Comparison of ENCODE assay signal across 10 mouse cellular contexts in genomic region chr6:129234456-129235360, GRCm38 (mm10). TPM values are rescaled to one million over a fixed set of nuclear protein-coding genes. Genes with fewer than 3 reads are reported as not detected.
DNase-seq lines count a peak whose midpoint lies in the region; ATAC-seq lines count a peak whose summit lies in the region.
"Had no signal": no experiment of that assay in that cellular context is flagged by ENCODE, and none has a peak within 500 bp of the region (broad histone marks: within the 10 kb centered on the region; RNA-seq: fewer than 3 reads in every experiment).

No protein-coding gene starts in this region.

- H3K36me3 ChIP-seq in intestine, embryonic 15.5 days, result no peaks in the 10 kb centered on the region
- no peaks in the 10 kb centered on the region for H3K36me3 ChIP-seq in hindbrain, embryonic 12.5 days
- no peaks in the 10 kb centered on the region for H3K36me3 ChIP-seq in forebrain, embryonic 12.5 days (replicated peaks)
- H3K36me3 ChIP-seq: limb, embryonic 13.5 days had no signal

- no peaks in the 10 kb centered on the region for H3K27me3 ChIP-seq in intestine, embryonic 15.5 days (replicated peaks)
- H3K27me3 ChIP-seq in hindbrain, embryonic 12.5 days, result no peaks in the 10 kb centered on the region
- H3K27me3 ChIP-seq in forebrain, embryonic 12.5 days, result no peaks in the 10 kb centered on the region; the same call in 1 of the 2 replicates
- H3K27me3 ChIP-seq: limb, embryonic 13.5 days had no signal

- peak overlapping the region; percentile 40; the same call in 1 of the 2 replicates for H3K27ac ChIP-seq in intestine, embryonic 15.5 days
- no peak overlapping the region for H3K27ac ChIP-seq in hindbrain, embryonic 12.5 days
- H3K27ac ChIP-seq in forebrain, embryonic 12.5 days, result no peak overlapping the region
- H3K27ac ChIP-seq: limb, embryonic 13.5 days had no signal

- H3K4me3 ChIP-seq in intestine, embryonic 15.5 days (replicated peaks), result no peak overlapping the region
- H3K4me3 ChIP-seq in hindbrain, embryonic 12.5 days, result no peak overlapping the region
- H3K4me3 ChIP-seq in forebrain, embryonic 12.5 days (replicated peaks), result no peak overlapping the region
- H3K4me3 ChIP-seq: limb, embryonic 13.5 days had no signal

- peaks cover 17% of the 10 kb centered on the region; the same call in 1 of the 2 replicates for H3K4me1 ChIP-seq in intestine, embryonic 15.5 days (replicated peaks)
- peaks cover 7% of the 10 kb centered on the region for H3K4me1 ChIP-seq in hindbrain, embryonic 12.5 days
- peaks cover 4% of the 10 kb centered on the region; the same call in 1 of the 2 replicates for H3K4me1 ChIP-seq in forebrain, embryonic 12.5 days

- ATAC-seq in intestine, embryonic 15.5 days, result no peak
- no peak for ATAC-seq in hindbrain, embryonic 12.5 days (ENCODE audit: low FRiP score)
- no peak for ATAC-seq in forebrain, embryonic 12.5 days (ENCODE audit: low FRiP score)

- 62% methylated on average over 8 of the region's 8 CpGs for WGBS in intestine, embryonic 15.5 days
- 73% methylated on average over 8 of the region's 8 CpGs for WGBS in hindbrain, embryonic 12.5 days
- 80% methylated on average over 8 of the region's 8 CpGs for WGBS in forebrain, embryonic 12.5 days

- peak; percentile 17 for DNase-seq in adrenal gland, adult 2 months
- DNase-seq in adrenal gland, postnatal 36 days, result no peak
- peak; percentile 63 to 70 for DNase-seq in B cell, adult 2 months
- DNase-seq in naive thymus-derived CD4-positive, alpha-beta T cell, adult 2 months (ENCODE audit: low read depth), result peak; percentile 84
- DNase-seq in gastrocnemius, postnatal 10 days, result no peak
- DNase-seq: right cerebral cortex, postnatal 14 days had no signal

- H3K4me2 ChIP-seq in intestine, embryonic 15.5 days (replicated peaks), result no peak overlapping the region; the same call in 1 of the 2 replicates
- H3K4me2 ChIP-seq in hindbrain, embryonic 12.5 days (replicated peaks), result no peak overlapping the region
- H3K4me2 ChIP-seq in forebrain, embryonic 12.5 days, result no peak overlapping the region
- H3K4me2 ChIP-seq: limb, embryonic 13.5 days had no signal

- H3K9me3 ChIP-seq in intestine, embryonic 15.5 days, result no peaks in the 10 kb centered on the region
- no peaks in the 10 kb centered on the region for H3K9me3 ChIP-seq in hindbrain, embryonic 12.5 days (replicated peaks)
- H3K9me3 ChIP-seq in forebrain, embryonic 12.5 days, result no peaks in the 10 kb centered on the region
- H3K9me3 ChIP-seq: limb, embryonic 13.5 days had no signal

- H3K9ac ChIP-seq in intestine, embryonic 15.5 days, result no peak overlapping the region
- H3K9ac ChIP-seq in hindbrain, embryonic 12.5 days, result no peak overlapping the region
- H3K9ac ChIP-seq in forebrain, embryonic 12.5 days, result no peak overlapping the region
- H3K9ac ChIP-seq: limb, embryonic 13.5 days had no signal

RNA-seq across cellular contexts. Expression of gene Cd69, which starts 40.5 kb away (rescaled TPM):
- total RNA-seq in adrenal gland, adult 2 months (2021), result under 1 TPM in 1 of 2 experiments, not detected in 1; 0.38 TPM
- not detected in 2 replicates for polyA plus RNA-seq in adrenal gland, adult 2 months (2012; rRNA removed)
- total RNA-seq in adrenal gland, postnatal 36 days (2021), result under 1 TPM; 0.13 to 0.30 TPM
- 0.19 and 0.28 TPM in 2 replicates for polyA plus RNA-seq in intestine, embryonic 15.5 days (2015; fragmentation: Nextera tagmentation; extraction: Ambion mirVana)
- polyA plus RNA-seq in hindbrain, embryonic 12.5 days (2016; fragmentation: Nextera tagmentation; extraction: Ambion mirVana), result 0.22 TPM in 1 of 2 replicates, not detected in the other
- polyA plus RNA-seq in forebrain, embryonic 12.5 days (2016; fragmentation: Nextera tagmentation; extraction: Ambion mirVana), result not detected in 2 replicates
- total RNA-seq in gastrocnemius, postnatal 10 days (2021), result under 1 TPM; 0.16 to 0.23 TPM

RNA-seq across cellular contexts. Expression of gene Clec2d, which starts 54.3 kb away (rescaled TPM):
- total RNA-seq in adrenal gland, adult 2 months (2021), result 10 to 100 TPM; 44.0 to 49.6 TPM
- polyA plus RNA-seq in adrenal gland, adult 2 months (2012; rRNA removed), result 2.7 and 3.3 TPM in 2 replicates
- total RNA-seq in adrenal gland, postnatal 36 days (2021), result 10 to 100 TPM; 39.7 to 59.7 TPM
- 0.80 and 0.90 TPM in 2 replicates for polyA plus RNA-seq in intestine, embryonic 15.5 days (2015; fragmentation: Nextera tagmentation; extraction: Ambion mirVana)
- polyA plus RNA-seq in hindbrain, embryonic 12.5 days (2016; fragmentation: Nextera tagmentation; extraction: Ambion mirVana), result not detected in 2 replicates
- polyA plus RNA-seq in forebrain, embryonic 12.5 days (2016; fragmentation: Nextera tagmentation; extraction: Ambion mirVana), result not detected in 2 replicates
- total RNA-seq in gastrocnemius, postnatal 10 days (2021), result 10 to 100 TPM; 45.3 to 49.5 TPM
- polyA plus RNA-seq: limb, embryonic 13.5 days had no signal

Comparison
In these comparisons a context has a peak if more than half of its experiments do, and no peak if none do; other contexts are left out.
1. DNase-seq: peak in adrenal gland, adult 2 months (single experiment), B cell, adult 2 months (2 of 2) and naive thymus-derived CD4-positive, alpha-beta T cell, adult 2 months (single experiment); none in adrenal gland, postnatal 36 days (0 of 2) and gastrocnemius, postnatal 10 days (single experiment).